Mouse (Mus musculus): ENCODE results near the gene Heyl.

DNA sequence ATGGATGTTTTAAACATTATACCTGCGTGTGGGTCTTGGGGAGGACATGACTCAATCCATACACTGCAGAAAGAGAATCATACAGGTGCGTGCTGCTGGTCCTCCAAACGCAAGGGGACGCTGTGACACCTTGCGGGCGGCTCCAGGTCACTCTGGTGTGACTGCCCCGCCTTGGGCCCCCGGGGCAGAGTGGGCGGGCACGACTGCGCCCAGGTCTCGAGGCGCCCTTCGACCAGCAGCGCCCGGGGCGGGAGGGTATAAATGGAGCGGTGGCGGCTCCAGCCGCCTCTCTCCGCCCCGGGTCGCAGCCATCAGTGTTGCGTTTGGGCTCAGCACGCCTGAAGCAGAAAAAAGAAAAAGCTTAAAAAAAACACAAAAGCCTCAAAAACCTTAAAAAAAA, 49.1 kb downstream of the Heyl start:
- TF ChIP-seq CTCF (IDR thresholded peaks at IDR 0.05 in 2 of 3, conservative IDR thresholded peaks at IDR 0.05 in 1 of 3; ENCODE audit: control insufficient read depth in 1 of 3, insufficient read depth in 1 of 3, low read depth in 2 of 3, low read length in 3 of 3, poor library complexity in 1 of 3, severe bottlenecking in 1 of 3) (peak; percentile 72 to 88 (median 81)), RCOR1 (IDR thresholded peaks at IDR 0.05; ENCODE audit: low read depth, low read length) (no peak), UBTF (IDR thresholded peaks at IDR 0.05; ENCODE audit: borderline replicate concordance, insufficient read depth, low read depth, low read length) (no peak), ELF1 (IDR thresholded peaks at IDR 0.05; ENCODE audit: low read depth, low read length) (0 out of 2 replicates have a peak, but pooled peaks have one; percentile 22), GABPA (IDR thresholded peaks at IDR 0.05; ENCODE audit: low read depth, low read length) (peak; percentile 79; the same call in 1 of the 2 replicates), MXI1 (IDR thresholded peaks at IDR 0.05; ENCODE audit: low read depth, low read length) (no peak; the same call in none of the 2 replicates), POLR2A (IDR thresholded peaks at IDR 0.05; ENCODE audit: control insufficient read depth in 1 of 2, insufficient read depth in 1 of 2, low read depth in 1 of 2, low read length in 2 of 2, poor library complexity in 1 of 2) (peak; percentile 65 to 98), HCFC1 (IDR thresholded peaks at IDR 0.05; ENCODE audit: low read depth, low read length) (peak; percentile 80), GATA1 (IDR thresholded peaks at IDR 0.05; ENCODE audit: low read depth, low read length) (no peak), ETS1 (IDR thresholded peaks at IDR 0.05; ENCODE audit: low read depth, low read length) (no peak; the same call in 1 of the 2 replicates), ZMIZ1 (IDR thresholded peaks at IDR 0.05; ENCODE audit: low read depth, low read length) (peak; percentile 94), EP300 (IDR thresholded peaks at IDR 0.05; ENCODE audit: low read depth in 1 of 2, low read length in 2 of 2) (peak in 1 of 2 experiments; percentile 33; a peak in 1 of 4 replicates)

Data from MEL (cell line).